Mouse (Mus musculus): Measurements from ENCODE around the gene Gm42420. TPM values are rescaled to one million over a fixed set of nuclear protein-coding genes. Genes with fewer than 3 reads are reported as not detected.

The Gm42420 gene
- total and polyA plus RNA-seq, 3 experiments, result 0.66 to 2.6 (median 2.1) TPM

DNA sequence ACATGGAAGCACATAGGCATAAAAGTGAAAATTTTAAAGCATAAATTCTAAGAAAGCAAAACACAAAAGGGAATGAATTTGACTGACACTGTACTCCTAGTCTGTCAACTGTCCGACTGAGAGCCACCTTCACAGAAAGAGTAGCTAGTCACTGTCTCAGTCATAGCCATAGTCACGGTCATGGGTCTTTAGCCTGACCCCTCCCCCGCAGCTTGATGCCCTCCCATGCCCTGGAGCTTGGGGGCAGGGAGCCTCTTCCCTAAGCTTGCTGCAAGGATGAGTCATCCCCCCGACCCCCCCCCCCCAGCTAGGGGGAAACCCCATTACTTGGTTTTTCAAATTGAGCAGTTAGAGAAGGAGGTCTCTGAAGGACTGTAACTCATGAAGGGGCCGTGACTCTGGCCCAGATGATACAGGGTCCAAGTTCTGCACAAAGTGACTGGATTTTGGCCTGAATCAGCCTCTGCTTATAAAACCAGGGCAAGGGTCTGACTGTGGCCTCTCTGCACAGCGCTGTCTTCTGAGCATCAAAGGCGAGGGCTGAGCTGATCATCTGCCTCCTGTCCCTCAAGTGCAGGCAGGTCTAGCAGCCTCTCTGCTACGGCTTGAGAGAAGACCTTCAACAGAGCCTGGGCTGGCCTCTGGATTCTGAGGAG lies 33.4 kb upstream of the Gm42420 start (continued):
- peak; percentile 83 for TF ChIP-seq ETS1 (conservative IDR thresholded peaks at IDR 0.05; ENCODE audit: low read depth, low read length)
- peak; percentile 33; the same call in 1 of the 2 replicates for TF ChIP-seq HCFC1 (IDR thresholded peaks at IDR 0.05; ENCODE audit: low read depth, low read length)
- TF ChIP-seq ZNF384 (IDR thresholded peaks at IDR 0.05; ENCODE audit: low read depth, low read length), result no peak
- TF ChIP-seq IRF4 (IDR thresholded peaks at IDR 0.05; ENCODE audit: low read depth, low read length), result peak; percentile 92
- TF ChIP-seq E2F4 (IDR thresholded peaks at IDR 0.05; ENCODE audit: insufficient replicate concordance, low read depth, low read length), result no peak
- TF ChIP-seq BHLHE40 (IDR thresholded peaks at IDR 0.05; ENCODE audit: low read depth, low read length), result peak; percentile 74
- no peak for TF ChIP-seq NRF1 (IDR thresholded peaks at IDR 0.05; ENCODE audit: low read depth, low read length)

GRCm38 (mm10) chr6:39554888-39555647 lies 30.5 kb upstream of the Gm42420 start:
- dilution Hi-C loops (cut with MboI; ENCODE audit: extremely low pct_ligation_motif_present, extremely low pct_unique_long_range_greater_than_20kb, low sequenced_read_pairs), result loop anchor here (25.0 kb wide), 1 partner anchor 93 kb away; no protein-coding TSS in a partner anchor
- H3K36me3 ChIP-seq (replicated peaks in 1 of 2; ENCODE audit: control insufficient read depth in 1 of 2, insufficient read depth in 1 of 2, low read length in 1 of 2), result no peaks in the 10 kb centered on the region
- DNase-seq (ENCODE audit: extremely low read depth), result no peak
- H3K9ac ChIP-seq (ENCODE audit: insufficient read depth, low read depth), result no peak overlapping the region
- no peak overlapping the region for H3K4me2 ChIP-seq (ENCODE audit: insufficient read depth, low read depth, poor library complexity, severe bottlenecking)
- in situ Hi-C loops (cut with MboI; ENCODE audit: low pct_ligation_motif_present, low pct_unique_long_range_greater_than_20kb, low sequenced_read_pairs), result loop anchor here (5.0 kb wide), 1 partner anchor 38 kb away; no protein-coding TSS in a partner anchor
- no peak overlapping the region for H3K27ac ChIP-seq (ENCODE audit: insufficient read depth, low read depth)
- peaks cover 2% of the 10 kb centered on the region for H3K9me3 ChIP-seq (replicated peaks; ENCODE audit: low read length)
- H3K27me3 ChIP-seq (replicated peaks), result peaks cover 17% of the 10 kb centered on the region
- H3K79me2 ChIP-seq (replicated peaks; ENCODE audit: control insufficient read depth, extremely low read depth, insufficient read depth, poor library complexity, severe bottlenecking), result no peaks in the 10 kb centered on the region; the same call in 1 of the 2 replicates
- H3K4me3 ChIP-seq (replicated peaks in 1 of 3; ENCODE audit: low read depth in 2 of 3, low read length in 2 of 3, poor library complexity in 1 of 3), result no peak overlapping the region
- no peak for TF ChIP-seq E2F4 (IDR thresholded peaks at IDR 0.05; ENCODE audit: insufficient replicate concordance, low read depth, low read length)
- TF ChIP-seq CHD1 (IDR thresholded peaks at IDR 0.05; ENCODE audit: low read depth, low read length), result no peak
- TF ChIP-seq JUND (conservative IDR thresholded peaks at IDR 0.05; ENCODE audit: low read depth, low read length), result no peak
- no peak for TF ChIP-seq TCF12 (IDR thresholded peaks at IDR 0.05; ENCODE audit: low read depth, low read length)
- H3K4me1 ChIP-seq (ENCODE audit: control insufficient read depth in 1 of 2, insufficient read depth in 2 of 2), result peaks cover 0 to 31% of the 10 kb centered on the region in 2 experiments; a peak in 3 of 4 replicates

DNA sequence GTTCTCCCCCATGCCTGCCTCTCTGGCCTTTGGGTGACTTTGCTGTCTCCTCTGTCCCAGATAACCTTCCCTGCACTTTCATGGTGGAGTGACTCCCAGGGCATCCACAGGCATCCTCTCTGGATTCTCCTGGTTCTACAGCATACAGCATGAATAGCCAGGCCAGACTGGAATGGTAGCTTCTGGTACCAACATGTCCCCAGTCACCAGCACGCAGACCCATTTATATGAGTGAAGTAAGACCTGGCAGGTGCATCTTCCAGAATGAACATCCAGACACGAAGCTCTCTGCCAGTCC lies 30.0 kb upstream of the Gm42420 start:
- Histone ChIP-seq H3K4me2 (ENCODE audit: insufficient read depth, low read depth, poor library complexity, severe bottlenecking) (no peak overlapping the region), H3K27ac (ENCODE audit: insufficient read depth, low read depth) (no peak overlapping the region), H3K79me2 (replicated peaks; ENCODE audit: control insufficient read depth, extremely low read depth, insufficient read depth, poor library complexity, severe bottlenecking) (no peaks in the 10 kb centered on the region; the same call in 1 of the 2 replicates), H3K36me3 (replicated peaks in 1 of 2; ENCODE audit: control insufficient read depth in 1 of 2, insufficient read depth in 1 of 2, low read length in 1 of 2) (no peaks in the 10 kb centered on the region), H3K27me3 (replicated peaks) (peaks cover 17% of the 10 kb centered on the region), H3K9ac (ENCODE audit: insufficient read depth, low read depth) (no peak overlapping the region), H3K4me3 (replicated peaks in 1 of 3; ENCODE audit: low read depth in 2 of 3, low read length in 2 of 3, poor library complexity in 1 of 3) (no peak overlapping the region), H3K4me1 (ENCODE audit: control insufficient read depth in 1 of 2, insufficient read depth in 2 of 2) (peaks cover 0 to 31% of the 10 kb centered on the region in 2 experiments; a peak in 3 of 4 replicates), H3K9me3 (replicated peaks; ENCODE audit: low read length) (peaks cover 2% of the 10 kb centered on the region)
- dilution Hi-C loops (cut with MboI; ENCODE audit: extremely low pct_ligation_motif_present, extremely low pct_unique_long_range_greater_than_20kb, low sequenced_read_pairs) (loop anchor here (25.0 kb wide), 1 partner anchor 93 kb away; no protein-coding TSS in a partner anchor), in situ Hi-C loops (cut with MboI; ENCODE audit: low pct_ligation_motif_present, low pct_unique_long_range_greater_than_20kb, low sequenced_read_pairs) (no loop called here)
- DNase-seq (ENCODE audit: extremely low read depth), result no peak
- no peak for TF ChIP-seq ELF1 (IDR thresholded peaks at IDR 0.05; ENCODE audit: low read depth, low read length)
- TF ChIP-seq SIN3A (IDR thresholded peaks at IDR 0.05; ENCODE audit: low read length), result no peak
- no peak for TF ChIP-seq PAX5 (IDR thresholded peaks at IDR 0.05; ENCODE audit: low read length)
- TF ChIP-seq SMC3 (IDR thresholded peaks at IDR 0.05; ENCODE audit: low read depth, low read length), result no peak
- TF ChIP-seq TCF12 (IDR thresholded peaks at IDR 0.05; ENCODE audit: low read depth, low read length), result no peak
- no peak for TF ChIP-seq MAFK (IDR thresholded peaks at IDR 0.05; ENCODE audit: insufficient replicate concordance, low read length)
- TF ChIP-seq CTCF (conservative IDR thresholded peaks at IDR 0.05 in 1 of 2, IDR thresholded peaks at IDR 0.05 in 1 of 2; ENCODE audit: low read depth in 2 of 2, low read length in 2 of 2), result no peak
- TF ChIP-seq NELFE (IDR thresholded peaks at IDR 0.05; ENCODE audit: low read depth, low read length), result no peak
- no peak for TF ChIP-seq RAD21 (IDR thresholded peaks at IDR 0.05; ENCODE audit: low read depth, low read length)
- no peak for TF ChIP-seq ZC3H11A (IDR thresholded peaks at IDR 0.05; ENCODE audit: low read depth, low read length)
- TF ChIP-seq JUND (conservative IDR thresholded peaks at IDR 0.05; ENCODE audit: low read depth, low read length), result no peak
- TF ChIP-seq IRF4 (IDR thresholded peaks at IDR 0.05; ENCODE audit: low read depth, low read length), result no peak
- no peak for TF ChIP-seq MEF2A (IDR thresholded peaks at IDR 0.05; ENCODE audit: borderline replicate concordance, low read depth, low read length)
- TF ChIP-seq BHLHE40 (IDR thresholded peaks at IDR 0.05; ENCODE audit: low read depth, low read length), result no peak
- no peak for TF ChIP-seq TBP (conservative IDR thresholded peaks at IDR 0.05; ENCODE audit: low read depth, low read length)
- no peak for TF ChIP-seq ZNF384 (IDR thresholded peaks at IDR 0.05; ENCODE audit: low read depth, low read length)
- TF ChIP-seq ZMIZ1 (IDR thresholded peaks at IDR 0.05; ENCODE audit: low read depth, low read length), result no peak
- no peak for TF ChIP-seq MXI1 (IDR thresholded peaks at IDR 0.05; ENCODE audit: low read depth, low read length)
